Mouse (Mus musculus): ENCODE data around the gene Nfkbid.

The Nfkbid gene

DNA sequence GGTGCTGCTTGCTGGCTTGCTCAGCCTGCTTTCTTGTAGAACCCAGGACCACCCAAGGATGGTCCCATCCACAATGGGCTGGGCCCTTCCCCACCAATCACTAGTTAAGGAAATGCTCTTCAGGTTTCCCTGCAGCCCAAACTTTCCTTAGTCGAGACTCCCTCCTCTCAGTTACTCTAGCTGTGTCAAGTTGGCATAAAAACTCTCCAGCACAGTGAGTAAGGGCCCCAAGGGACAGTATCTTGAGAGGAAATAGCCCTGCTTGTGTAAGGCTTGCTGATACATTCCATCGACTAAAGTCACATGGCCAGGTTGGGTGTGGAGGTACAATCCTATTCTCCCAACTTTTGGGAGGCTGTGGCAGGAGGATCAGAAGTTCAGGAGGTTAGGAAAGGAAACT lies 8.7 kb downstream of the Nfkbid start:
- DNase-seq, result peak; percentile 37

DNA sequence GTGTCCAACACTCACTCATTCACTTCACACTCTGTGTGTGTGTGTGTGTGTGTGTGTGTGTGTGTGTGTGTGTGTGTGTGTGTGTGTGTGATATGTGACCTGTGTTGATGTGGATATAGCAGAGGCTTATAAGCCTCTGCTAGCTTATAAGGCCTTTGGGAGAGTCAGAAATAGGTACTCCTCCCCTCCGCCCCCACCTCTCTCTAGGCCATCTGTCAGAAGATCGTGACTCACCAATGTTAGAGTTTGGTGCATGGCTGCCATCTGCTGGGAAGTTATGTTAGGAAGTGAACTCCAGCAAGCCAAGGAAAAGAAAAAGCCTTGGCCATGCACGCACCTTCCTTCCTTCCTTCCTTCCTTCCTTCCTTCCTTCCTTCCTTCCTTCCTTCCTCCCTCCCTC lies 10.3 kb downstream of the Nfkbid start:
- peak; percentile 96 for DNase-seq

DNA sequence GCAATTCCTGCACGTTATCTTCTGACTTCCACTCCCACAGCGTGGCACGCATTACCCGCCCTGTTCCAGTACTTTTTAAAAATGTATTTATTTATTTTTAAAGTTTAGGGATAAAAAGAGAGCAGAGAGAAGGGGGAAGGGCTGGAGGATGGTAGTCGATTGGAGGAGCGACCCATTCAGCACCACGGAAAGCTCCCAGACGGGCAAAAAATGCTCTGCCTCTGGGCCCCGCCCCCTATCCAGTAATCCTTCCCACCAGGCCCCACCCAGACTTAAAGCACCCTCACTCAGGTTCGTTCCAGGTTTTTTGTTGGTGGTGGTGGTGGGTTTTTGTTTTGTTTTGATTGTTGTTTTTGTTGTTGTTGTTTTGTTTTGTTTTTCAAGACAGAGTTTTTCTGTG lies 12.7 kb downstream of the Nfkbid start:
- DNase-seq, result no peak

DNA sequence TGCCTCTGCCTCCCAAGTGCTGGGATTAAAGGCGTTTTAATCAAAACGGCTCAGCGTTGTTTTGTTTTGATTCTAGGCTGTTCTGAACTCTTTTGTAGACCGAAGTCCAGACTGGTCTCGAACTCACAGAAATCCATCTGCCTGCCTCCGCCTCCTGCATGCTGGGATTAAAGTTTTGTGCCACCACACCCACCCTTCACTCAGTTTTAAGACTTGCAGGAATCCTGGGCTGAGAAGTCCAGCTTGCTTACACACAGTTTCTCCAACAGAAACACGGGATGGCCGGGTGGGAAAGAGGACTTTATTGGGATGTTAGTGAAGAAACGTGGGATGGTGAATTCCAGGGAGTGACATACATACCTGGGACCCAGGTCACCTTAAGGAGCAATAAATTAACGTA lies 13.2 kb downstream of the Nfkbid start:
- no peak for DNase-seq

DNA sequence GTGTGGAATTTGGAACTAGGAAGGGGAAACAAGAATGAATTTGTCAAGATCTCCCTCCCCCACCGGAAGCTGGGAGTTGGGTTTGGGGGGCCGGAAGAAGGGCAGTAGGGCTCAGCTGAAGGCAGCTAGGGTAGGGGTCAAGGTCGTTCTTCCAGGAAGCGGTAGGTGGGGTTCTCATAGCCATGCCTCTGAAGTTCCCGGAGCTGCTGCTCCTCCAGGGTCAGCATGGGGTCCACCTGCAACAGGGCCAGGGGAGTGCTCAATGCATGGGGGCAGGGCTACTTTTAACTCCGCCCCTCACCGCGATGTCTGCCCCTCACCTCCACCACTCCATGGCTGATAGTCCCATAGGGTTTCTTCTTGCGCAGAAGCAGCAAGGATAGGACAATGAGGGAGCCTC lies 13.6 kb downstream of the Nfkbid start:
- no peak for DNase-seq

DNA sequence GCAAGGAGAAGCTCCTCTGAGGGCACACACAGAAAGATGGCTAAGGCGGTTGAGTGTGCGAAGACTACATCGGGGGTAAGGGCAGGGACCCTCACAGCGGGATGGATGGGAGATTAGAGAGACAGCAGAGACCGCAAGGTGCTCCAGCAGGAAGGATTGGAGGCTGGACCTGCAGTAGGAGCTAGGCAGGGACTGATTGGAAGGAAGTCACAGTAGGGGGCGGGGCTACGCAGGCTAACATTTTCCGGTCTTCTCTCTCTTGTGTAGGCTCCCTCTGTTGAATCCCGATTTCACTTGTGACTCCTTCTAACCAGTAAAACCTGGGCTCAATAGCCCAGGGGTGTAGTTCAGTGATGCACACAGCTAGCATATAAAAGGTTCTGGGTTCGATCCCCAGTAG lies 15.3 kb downstream of the Nfkbid start:
- no peak for DNase-seq

DNA sequence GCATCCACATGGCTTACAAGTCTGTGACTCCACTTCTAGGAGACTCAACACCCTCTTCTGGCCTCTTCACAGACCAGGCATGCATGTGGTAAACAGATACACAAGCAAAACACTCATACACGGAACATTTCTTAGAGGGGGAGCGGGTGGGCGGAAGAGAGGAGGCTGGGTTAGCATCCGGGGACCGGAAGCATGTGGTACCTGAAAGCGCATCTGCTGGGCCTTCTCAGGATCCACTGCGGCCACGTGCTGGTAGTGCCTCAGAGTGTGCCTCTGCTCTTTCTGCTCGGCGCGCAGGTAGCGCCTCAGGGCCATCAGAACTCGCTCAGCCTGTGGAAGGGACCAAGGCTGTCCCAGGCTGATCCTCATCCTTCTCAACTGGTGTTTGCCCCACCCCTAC lies 18.2 kb downstream of the Nfkbid start:
- no peak for DNase-seq

DNA sequence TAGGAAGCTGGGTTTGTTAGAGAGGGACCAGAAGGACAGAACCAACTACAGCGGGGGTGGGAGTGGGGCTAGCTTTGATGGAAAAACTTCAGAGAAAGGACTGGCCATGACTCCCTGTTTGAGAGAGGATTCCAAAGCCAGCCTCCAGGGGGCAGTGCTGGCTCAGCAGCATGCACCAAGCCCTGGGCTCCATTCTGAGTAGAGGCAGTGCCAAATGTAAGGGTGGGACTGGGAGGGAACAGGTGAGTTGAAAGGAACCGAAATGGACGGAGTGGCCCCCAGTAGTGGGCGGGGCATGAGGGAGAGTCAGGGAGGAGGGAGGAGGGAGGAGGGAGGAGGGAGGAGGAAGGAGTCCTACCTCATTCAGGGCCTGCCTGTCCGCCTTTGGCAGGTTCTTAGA lies 19.2 kb downstream of the Nfkbid start:
- peak; percentile 74 for DNase-seq

DNA sequence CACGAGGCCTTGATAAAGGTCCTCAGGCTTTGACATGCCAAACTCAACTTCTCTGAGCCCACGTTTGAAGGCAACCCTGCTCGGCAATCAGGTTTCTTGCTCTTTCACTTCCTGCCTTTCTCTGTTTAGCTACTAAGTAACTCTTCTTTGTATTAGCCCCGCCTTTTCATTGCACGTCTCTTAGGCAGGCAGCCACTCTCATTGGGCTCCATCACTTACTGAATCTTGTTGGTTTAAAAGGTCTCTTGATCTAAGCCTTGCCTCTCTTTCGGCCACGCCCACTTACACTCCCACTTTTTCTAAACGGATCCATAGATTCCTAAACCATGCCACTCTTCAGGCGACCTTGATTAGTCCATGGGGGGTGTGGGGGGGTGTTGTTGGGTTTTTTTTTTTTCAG lies 22.2 kb downstream of the Nfkbid start:
- peak; percentile 45 for DNase-seq

DNA sequence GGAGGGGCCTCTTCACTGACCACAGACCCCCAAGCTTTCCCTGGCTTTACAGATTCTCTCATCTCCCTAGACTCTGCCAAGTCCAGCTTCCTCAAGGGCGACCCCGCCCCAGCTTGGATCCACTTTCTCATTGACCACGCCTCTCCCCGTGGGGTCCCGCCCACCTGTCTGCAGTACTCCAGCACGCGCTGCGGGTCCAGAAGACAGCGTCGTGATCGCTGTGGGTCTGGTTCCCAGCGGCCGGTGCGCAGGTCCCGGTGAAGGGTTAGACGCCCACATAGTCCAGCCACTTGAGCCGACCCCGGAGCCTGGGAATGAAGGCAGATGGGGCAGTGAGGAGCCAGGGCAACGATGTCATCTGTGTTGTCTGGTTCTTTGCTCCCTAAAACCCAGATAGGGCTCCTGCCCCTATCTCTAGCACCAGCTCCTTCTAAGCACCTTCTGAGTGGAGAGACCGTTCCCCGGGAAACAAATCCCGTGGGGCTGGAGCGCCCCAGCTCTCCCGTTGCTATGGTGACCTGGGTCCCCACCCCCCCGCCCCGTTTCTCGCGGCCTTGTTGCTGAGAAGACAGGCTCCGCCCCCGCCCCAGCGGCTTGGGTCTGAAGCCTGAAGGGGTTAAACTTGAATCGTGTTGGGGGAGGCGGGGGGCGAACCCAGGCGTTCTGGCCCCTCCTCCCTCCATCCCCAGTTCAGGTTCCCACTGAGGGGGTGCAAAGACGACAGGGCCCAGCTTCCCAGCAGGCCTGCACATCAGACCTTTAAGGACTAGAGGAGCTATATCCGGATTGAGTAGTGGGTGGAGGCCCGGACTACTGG lies 22.8 kb downstream of the Nfkbid start:
- DNase-seq, result peak; percentile 67

DNA sequence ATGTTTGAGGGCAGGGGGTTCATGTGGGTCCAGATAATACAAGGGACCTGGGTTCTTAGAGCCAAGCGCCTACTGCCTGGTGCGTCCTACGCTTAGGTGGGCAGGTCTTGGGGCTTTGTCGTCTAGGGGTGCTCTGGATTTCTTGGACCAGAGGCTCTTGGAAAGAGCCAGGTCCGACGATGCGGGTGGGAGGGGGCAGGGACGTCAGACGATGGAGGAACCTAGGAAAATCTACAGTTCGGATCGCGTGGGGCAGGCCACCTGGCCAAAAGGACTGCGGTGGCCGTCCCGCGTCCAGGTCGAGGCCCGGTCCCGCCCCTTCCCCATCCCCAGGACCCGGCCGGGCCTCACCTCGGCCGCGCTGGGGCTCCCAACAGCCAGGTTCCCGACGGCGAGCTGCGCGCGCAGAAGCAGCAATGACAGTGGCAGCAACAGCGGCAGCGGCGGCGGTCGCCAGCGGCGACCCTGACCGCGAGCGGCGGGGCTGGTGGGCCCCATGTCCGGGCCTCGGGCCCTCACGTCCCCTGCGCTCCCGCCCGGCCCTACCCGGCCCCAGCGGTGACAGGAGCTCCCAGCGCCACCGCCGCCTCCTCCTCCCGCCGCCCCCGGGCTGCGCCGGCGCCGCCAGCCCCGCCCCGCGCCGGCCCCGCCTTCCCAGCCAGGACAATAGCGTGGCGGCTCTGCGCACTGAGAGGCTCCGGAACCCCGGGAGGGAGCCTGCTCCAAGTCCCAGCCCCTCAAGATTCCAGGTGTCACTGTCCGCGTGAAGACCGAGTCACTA lies 23.6 kb downstream of the Nfkbid start, which contains the start of gene Aplp1:
TSS of gene Aplp1 (minus strand) at position 565 of the 781 bp plus-strand sequence.
- DNase-seq, result peak; percentile 57

DNA sequence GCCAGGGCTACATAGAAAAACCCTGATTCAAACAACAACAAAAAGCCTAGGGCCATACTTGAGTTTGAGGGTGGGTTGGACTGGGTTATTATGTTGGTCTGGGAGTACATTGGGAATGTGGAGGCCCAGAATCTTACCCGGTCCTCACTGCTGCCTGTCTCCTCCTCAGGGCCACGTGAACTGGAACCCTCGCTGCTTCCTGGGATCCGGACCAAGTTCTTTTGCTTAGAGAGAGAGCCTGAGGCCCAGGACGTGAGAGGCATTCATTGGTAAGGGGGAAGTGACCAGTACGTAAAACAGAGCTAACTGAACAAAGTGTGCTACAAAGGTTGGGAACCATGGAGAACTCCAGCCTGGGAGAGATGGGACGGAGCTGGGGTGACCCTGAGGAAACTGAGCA lies 28.7 kb downstream of the Nfkbid start:
- no peak for DNase-seq

DNA sequence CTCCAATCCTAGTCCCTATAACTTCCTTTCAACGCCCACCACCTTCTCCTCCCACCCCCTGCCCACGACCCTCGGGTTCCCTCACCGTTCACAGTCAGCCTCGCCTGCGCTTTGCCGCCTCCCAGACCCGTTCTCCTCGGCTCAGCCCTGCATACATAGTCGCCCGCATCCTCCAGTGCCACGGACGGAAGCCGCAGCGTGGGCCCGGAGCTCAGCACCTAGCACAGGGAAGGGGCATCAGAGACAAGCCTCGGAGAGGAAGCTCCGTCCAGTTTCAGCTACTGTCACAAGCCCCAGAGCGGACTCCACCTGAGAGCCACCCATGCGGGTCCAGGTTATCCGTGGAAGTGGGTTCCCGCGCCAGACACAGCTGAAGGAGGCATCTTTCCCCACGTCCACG lies 31.8 kb downstream of the Nfkbid start:
- DNase-seq, result no peak

DNA sequence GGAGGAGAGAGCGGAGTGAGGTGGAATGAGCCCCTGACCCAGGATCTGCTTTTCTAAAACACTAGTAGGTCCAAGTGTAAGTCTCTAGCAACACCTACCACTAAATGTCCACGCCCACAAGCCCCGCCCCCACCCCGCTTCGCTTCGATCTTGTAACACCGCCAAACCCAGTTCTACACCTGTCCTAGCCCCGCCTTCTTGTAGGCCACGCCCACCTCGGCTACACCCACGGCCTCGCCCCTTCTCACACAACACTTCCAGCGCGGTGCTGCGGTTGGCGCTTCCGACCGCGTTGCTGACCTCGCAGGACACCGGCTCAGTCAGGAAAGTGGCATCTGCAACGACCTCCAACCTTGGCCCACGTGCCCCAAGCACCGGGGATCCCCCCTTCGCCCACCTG lies 32.2 kb downstream of the Nfkbid start:
- DNase-seq, result no peak

DNA sequence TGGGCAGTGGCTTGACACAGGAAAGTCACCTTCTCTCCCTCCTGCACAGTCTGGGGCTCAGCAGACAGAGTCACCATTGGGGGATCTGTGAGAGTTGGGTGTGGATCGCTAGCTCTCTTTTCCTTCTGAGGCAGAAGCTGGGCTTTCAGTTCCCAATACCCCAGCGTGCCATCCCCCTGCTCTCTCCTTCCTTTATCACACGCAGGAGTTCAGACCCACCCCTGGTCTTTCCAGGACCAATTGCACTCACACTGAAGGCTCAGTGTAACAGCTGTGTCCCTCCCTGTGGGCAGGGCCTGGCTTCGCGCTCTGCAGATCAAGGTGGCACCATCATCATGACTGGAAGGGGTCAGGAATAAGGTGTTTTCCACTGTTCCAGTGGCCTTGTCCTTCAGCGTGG lies 32.7 kb downstream of the Nfkbid start:
- no peak for DNase-seq

DNA sequence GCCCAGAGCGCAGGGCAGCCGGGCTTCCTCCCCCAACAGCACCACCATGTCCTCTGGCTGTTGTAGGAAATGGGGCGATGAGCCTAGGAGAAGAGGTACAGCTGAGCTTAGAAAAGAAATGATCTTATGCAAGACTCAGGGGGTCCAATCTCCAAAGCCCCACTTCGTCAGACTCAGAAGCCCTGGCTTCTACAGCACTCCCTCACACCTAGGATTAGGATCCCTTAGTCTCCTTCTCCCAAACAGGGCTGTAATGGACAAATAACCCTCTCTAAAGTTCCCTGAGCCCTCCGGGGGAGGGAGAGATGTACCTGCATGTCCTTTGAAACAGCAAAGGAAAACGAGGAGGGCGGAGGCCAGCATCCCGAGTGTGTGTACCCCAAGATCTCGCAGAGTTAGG lies 35.0 kb downstream of the Nfkbid start:
- DNase-seq, result no peak

DNA sequence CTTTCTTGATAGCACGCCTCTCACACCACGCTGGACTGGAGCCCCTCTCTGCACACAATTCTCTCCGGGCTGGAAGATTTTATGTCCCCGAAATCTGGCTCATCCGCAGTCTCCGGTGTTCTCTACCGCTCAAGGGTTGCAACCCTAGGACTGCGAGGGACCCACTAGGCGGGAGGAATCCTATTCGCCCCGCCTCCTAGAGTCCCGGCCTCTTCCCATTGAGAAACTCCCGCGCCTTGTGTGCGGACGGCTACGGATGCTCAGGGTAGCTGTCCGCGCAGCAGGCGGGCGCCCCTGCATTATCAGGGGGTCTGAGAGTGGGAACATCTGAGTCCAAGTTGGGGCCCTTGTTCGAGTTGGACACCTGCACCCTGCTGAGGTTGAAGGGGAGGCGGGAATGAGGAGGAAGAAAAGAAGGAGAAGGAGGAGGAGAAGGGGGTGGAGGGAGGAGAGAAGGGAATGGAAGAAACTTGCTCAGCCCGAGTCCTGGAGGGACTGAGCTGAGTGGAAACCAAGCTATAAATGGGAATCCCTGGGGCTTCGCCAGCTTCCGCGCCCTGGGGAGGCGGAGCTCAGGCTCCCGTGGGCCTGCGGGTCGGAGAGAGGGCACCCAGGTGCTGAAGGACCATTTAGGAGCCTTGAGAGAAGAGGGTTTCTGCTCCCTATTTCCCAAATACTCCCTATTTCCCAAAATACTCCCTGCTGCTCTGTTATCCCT lies 35.5 kb downstream of the Nfkbid start:
- DNase-seq, result no peak

DNA sequence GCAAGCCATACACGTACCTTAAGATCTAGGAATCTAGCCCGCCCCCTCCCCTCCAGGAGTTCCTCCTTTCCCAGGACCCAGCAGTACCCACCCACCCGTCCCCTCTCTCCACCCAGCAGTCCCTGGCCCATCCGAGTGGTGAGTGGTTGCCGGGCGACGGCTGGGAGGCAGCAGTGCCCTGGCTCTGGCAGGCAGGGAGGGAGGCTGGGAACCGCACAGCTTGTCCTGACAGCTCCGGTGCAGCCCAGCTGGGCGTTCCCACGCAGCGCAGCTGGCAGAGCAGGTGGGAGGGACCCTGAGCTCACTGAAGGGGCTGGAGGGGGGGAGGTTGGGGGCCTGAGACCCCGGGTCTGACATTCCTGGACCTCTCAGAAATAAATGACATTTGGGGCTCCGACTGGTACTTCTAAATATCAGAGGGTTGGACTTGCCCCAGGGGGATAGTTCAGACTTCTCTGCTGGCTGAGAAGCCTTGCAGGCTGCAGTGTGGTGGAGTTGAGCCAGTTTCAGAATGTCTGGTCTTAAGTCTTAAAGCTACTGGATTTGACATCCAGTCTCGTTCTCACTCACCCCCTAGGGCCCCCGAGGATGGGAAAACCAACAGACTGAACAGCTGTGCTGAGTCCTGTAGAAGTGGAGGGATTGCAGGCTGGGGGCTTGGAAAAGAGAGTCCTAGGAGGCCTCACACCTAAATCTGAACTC lies 36.2 kb downstream of the Nfkbid start, which contains the start of the genes Kirrel2 and Nphs1:
TSS of gene Kirrel2 (minus strand) at position 62 of the 702 bp plus-strand sequence.
TSS of gene Nphs1 (plus strand) at position 687 of the 702 bp plus-strand sequence.
- no peak for DNase-seq

DNA sequence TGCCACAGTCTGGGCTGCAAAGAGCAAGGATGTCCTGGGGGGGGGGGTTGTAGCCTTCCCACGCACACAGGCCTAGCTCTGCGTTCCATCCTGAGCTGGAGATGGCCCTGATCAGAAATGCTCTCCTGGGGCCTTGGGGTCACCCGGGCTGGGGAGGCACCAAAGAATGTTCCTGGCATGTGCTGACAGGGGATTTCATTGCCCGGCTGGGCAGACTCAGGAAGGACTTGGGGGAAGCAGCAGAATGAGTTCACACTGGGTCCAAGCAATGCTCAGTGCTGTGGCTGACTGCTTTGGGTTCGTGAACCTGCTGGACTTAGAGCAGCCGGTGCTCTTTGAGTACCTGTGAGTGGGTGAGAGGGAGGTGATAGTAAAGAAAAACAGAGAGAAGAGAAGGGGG lies 38.0 kb downstream of the Nfkbid start:
- DNase-seq, result no peak

DNA sequence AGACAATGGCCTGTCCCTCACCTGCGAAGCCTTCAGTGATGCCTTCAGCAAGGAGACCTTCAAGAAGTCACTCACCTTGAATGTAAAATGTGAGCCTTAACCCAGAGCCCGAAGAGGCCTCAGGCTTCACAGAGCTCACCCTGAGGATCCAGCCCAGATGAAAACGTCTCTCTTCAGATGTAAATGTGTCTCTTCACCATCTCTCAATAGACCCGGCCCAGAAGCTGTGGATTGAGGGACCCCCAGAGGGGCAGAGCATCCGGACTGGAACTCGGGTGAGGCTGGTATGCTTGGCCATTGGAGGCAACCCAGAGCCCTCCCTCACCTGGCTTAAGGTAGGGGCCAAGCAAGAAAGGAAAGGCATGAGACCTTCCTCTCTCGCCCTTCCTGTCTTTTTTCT lies 42.0 kb downstream of the Nfkbid start:
- no peak for DNase-seq

DNA sequence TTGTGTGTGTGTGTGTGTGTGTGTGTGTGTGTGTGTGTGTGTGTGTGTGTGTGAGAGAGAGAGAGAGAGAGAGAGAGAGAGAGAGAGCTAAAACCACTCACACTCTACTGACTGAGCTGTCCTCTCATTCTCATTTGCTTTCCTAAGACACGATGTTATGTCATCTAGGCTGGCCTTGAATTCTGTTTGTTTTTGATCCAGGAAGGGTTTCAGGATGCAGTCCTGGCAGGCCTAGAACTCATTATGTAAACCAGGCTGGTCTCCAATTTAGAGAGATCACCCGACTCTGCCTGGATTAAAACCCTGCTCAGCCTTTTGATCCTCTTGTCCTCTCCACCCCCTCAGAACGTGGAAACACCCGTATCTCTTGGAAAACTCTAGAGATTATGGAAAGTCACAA lies 42.5 kb downstream of the Nfkbid start:
- no peak for DNase-seq

DNA sequence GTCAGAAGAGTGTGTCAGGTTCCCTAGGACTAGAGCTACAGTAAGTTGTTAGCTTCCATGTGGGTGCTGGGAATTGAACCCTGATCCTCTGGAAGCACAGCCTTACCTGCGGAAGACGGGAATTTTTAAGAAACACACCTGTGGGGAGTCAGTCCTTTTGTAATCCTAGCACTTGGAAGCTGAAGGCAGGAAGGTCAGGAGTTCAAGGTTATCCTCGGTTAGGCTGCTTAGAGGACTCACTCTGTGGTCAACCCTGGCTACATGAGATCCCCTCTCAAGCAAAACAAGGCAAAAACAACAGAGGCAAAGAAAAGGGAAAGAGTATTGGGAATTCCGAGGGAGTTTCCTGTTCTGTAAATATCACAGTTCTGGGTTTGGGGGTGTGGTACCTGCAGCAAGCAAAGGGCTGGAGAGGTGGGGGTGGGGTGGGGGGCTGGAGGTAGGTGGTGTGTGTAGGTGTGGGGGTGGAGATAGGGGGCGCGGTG lies 43.3 kb downstream of the Nfkbid start:
- DNase-seq, result no peak

DNA sequence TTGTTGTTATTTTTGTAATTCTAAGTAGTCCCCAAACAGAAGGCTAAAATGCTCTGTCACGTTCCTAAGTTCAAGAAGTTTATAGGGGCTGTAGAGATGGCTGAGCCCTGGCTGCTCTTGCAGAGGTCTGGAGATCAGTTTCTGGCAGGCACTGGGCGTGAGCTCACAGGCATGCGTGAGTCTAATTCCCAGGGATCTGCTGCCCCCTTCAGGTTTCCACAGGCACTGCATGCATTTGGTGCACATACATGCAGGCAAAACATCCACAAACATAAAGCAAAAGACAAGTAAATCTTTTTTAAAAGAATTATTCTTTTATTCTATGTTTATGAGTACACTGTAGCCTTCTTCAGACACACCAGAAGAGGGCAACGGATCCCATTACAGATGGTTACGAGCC lies 50.9 kb downstream of the Nfkbid start:
- DNase-seq, result no peak

All from cerebellum, adult 9-10 months (tissue).